Mouse (Mus musculus) 3134 (cell line): ENCODE measurements around the gene Vmn1r67.

Experiments used
- DNase-seq: peaks from one replicate; pipeline ENCODE4 v3.0.0-alpha.2; 2011; ENCODE audit warnings: low spot score; ENCODE audit not compliant: insufficient read length; ENCODE audit errors: extremely low read depth

The Vmn1r67 gene

GRCm38 (mm10) chr7:10443031-10443430 is at the start of gene Vmn1r67:
Gene Vmn1r67, plus strand, starts transcription at chr7:10443331.
- DNase-seq = no peak

- DNase-seq = no peak
Measured at GRCm38 (mm10) chr7:10458166-10458565, 15.0 kb downstream of the Vmn1r67 start.

- DNase-seq = no peak
Measured at GRCm38 (mm10) chr7:10479813-10480212, 36.7 kb downstream of the Vmn1r67 start.

DNA sequence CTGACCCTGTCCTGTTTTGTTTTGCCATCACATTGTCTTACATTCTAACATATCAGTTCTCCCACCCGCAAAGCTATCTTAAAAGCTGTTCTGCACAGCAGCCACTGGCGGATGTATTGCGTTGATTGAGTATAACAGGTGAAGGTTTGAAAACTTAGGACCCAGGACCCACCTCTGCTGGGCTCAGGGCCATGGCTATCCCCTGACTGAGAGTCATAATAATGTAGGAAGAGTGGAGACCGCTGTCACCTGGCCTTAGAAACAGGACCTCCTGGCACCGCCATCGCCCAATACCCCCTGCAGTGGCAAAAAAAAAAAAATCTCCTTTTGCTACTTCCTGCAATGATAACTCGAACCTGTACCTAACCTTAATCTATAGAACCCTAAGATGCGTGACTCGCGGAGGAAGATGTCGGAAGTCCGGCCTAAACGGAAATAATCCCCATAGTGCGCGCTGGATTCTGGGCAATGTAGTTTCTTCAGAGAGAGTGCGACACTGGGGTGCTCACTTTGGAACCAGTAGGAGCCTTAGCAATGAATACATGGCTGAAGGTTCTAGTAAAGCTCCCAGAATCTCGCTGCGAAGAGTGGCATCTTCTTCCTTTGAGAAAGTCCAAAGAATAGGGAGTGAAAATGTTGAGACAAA is 37.6 kb downstream of the Vmn1r67 start:
- no peak for DNase-seq

DNA sequence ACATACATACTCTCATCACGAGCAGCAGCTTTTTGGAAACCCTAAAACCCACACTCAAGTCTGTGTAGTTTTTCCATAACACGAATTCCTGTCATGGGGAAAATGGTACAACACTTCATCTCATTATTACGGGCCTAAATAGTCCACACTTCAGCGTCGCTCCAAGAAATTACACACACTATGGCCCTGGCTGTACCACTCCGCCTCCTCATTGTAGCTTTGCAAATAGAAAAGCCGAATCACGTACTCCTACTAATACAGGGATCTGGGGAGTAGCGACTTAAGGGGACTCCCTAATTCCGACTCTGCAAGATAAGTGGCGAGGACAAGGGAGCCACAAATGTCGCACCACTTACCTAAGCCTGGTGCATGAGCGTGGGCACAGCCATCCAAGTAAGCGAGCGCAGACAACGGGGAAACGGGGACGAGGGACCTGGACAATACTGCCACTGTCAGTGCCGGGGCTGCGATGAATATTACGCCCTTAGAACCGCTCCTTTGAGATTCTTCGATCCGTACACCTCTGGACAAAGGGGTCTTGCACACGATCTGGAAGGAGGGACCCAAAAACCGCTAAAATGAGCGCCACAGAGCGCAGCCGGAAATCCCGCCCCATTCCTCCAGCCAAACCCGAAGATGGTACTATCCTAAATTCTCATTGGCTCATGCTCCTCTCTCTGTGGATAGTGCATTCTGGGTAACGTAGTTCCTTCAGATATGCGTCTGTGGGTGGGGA is 51.8 kb downstream of the Vmn1r67 start, which contains the start of gene Zik1:
Gene Zik1 (minus strand): TSS at position 609 of the 736 bp plus-strand sequence.
- peak; percentile 75 for DNase-seq

- peak; percentile 2 for DNase-seq
Measured at GRCm38 (mm10) chr7:10495578-10495977, 52.4 kb downstream of the Vmn1r67 start.
